Mouse (Mus musculus) intestine, embryonic 16.5 days (tissue): ENCODE measurements at regions not wholly inside any gene's neighbourhood (a gene's known extent, or its start where the extent isn't known, plus 50 kb on each side); places are given as distances from the start of the nearest gene placed in this dataset.

Source experiments
- ATAC-seq: fragments of 200-750 bp; cut with Nextera tagmentation; 2 replicates; pipeline ENCODE4 v1.8.0; 2017; ENCODE audit warnings: moderate TSS enrichment, moderate library complexity
- H3K27ac ChIP-seq: fragments of 300-500 bp; sonication (generic); 2 replicates; pipeline ENCODE4 v1.5.1; 2014; ENCODE audit warnings: mild to moderate bottlenecking, low read length
- H3K27me3 ChIP-seq: fragments of 300-500 bp; sonication (generic); replicated peaks from 2 replicates; pipeline ENCODE4 v1.6.1; 2014; ENCODE audit warnings: low read length, control low read depth, mixed read lengths; ENCODE audit not compliant: control insufficient read depth, insufficient read depth
- H3K36me3 ChIP-seq: fragments of 300-500 bp; sonication (generic); 2 replicates; pipeline ENCODE4 v1.6.1; 2014; ENCODE audit warnings: low read length, control low read depth; ENCODE audit not compliant: control insufficient read depth, insufficient read depth
- H3K4me1 ChIP-seq: fragments of 300-500 bp; sonication (generic); 2 replicates; pipeline ENCODE4 v1.6.1; 2014; ENCODE audit warnings: low read length, control low read depth, mixed read lengths; ENCODE audit not compliant: control insufficient read depth, insufficient read depth
- H3K4me2 ChIP-seq: fragments of 300-500 bp; sonication (generic); 2 replicates; pipeline ENCODE4 v1.6.1; 2014; ENCODE audit warnings: low read depth, low read length, control low read depth
- H3K4me3 ChIP-seq: fragments of 300-500 bp; sonication (generic); 2 replicates; pipeline ENCODE4 v1.5.1; 2014; ENCODE audit warnings: mild to moderate bottlenecking, low read length
- H3K9ac ChIP-seq: fragments of 300-500 bp; sonication (generic); 2 replicates; pipeline ENCODE4 v1.6.1; 2014; ENCODE audit warnings: low read depth, low read length
- H3K9me3 ChIP-seq: fragments of 300-500 bp; sonication (generic); 2 replicates; pipeline ENCODE4 v1.6.1; 2016; ENCODE audit warnings: low read length, control low read depth; ENCODE audit not compliant: control insufficient read depth
- WGBS: fragments of 180-500 bp; shearing (Covaris S2); extraction: QIAGEN DNeasy Blood & Tissue Kit; methylation state at CpG from one replicate; pipeline ENCODE4 v1.1.7; 2014; 5-methylcytosine and 5-hydroxymethylcytosine counted together

DNA sequence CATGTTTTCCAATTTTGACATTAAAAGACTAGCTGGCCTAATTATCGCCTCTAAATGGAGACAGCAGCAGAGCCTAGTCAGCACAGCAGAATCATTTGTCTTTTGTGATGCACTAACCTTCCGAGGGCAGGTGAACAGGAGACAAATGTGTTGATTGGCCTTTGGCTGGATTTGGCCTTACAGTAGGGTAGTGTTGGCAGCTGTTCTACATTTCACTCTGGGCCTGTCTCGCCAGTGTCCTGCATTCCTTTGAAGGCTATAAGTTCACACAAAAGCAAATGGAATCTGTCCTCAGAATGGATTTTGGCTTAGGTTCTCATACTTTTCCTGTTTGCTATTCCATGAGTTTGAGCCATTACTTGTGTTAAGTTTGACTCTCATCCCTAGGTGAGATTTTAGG is 297.9 kb downstream of the C1d start:
- Histone ChIP-seq H3K4me3 (no peak overlapping the region), H3K4me1 (no peaks in the 10 kb centered on the region), H3K9me3 (no peaks in the 10 kb centered on the region), H3K27ac (no peak overlapping the region), H3K4me2 (no peak overlapping the region), H3K27me3 (no peaks in the 10 kb centered on the region), H3K36me3 (no peaks in the 10 kb centered on the region), H3K9ac (no peak overlapping the region)
- ATAC-seq, result no peak
- 61% methylated on average over 3 of the region's 3 CpGs for WGBS

- no peak overlapping the region for H3K9ac ChIP-seq
- 63% methylated on average over 3 of the region's 3 CpGs for WGBS
- H3K9me3 ChIP-seq, result no peaks in the 10 kb centered on the region
These were observed 334.6 kb downstream of the C1d start for GRCm38 (mm10) chr11:17591780-17592487.

GRCm38 (mm10) chr11:17603726-17604493 is 346.5 kb downstream of the C1d start:
- Histone ChIP-seq H3K9me3 (no peaks in the 10 kb centered on the region), H3K4me2 (no peak overlapping the region), H3K27me3 (no peaks in the 10 kb centered on the region), H3K4me3 (no peak overlapping the region), H3K9ac (no peak overlapping the region), H3K27ac (peak overlapping the region; percentile 66; the same call in 1 of the 2 replicates), H3K36me3 (no peaks in the 10 kb centered on the region), H3K4me1 (peaks cover 5% of the 10 kb centered on the region; the same call in 1 of the 2 replicates)
- peak; percentile 75 for ATAC-seq
- 55% methylated on average over 6 of the region's 6 CpGs for WGBS

More at GRCm38 (mm10) chr11:17591780-17592487, 334.6 kb downstream of the C1d start:
- Histone ChIP-seq H3K27me3 (no peaks in the 10 kb centered on the region), H3K27ac (no peak overlapping the region), H3K4me3 (no peak overlapping the region), H3K4me2 (no peak overlapping the region), H3K4me1 (no peaks in the 10 kb centered on the region), H3K36me3 (no peaks in the 10 kb centered on the region)
- ATAC-seq, result no peak

- H3K4me3 ChIP-seq, result no peak overlapping the region
- no peaks in the 10 kb centered on the region for H3K36me3 ChIP-seq
- no peaks in the 10 kb centered on the region for H3K4me1 ChIP-seq
- ATAC-seq, result no peak
- H3K27me3 ChIP-seq, result no peaks in the 10 kb centered on the region
- no peak overlapping the region for H3K27ac ChIP-seq
- 49% methylated on average over 3 of the region's 3 CpGs for WGBS
- H3K9me3 ChIP-seq, result no peaks in the 10 kb centered on the region
- H3K9ac ChIP-seq, result no peak overlapping the region
- H3K4me2 ChIP-seq, result no peak overlapping the region
These were observed 333.0 kb downstream of the Etaa1 start for GRCm38 (mm10) chr11:17620462-17621248.

DNA sequence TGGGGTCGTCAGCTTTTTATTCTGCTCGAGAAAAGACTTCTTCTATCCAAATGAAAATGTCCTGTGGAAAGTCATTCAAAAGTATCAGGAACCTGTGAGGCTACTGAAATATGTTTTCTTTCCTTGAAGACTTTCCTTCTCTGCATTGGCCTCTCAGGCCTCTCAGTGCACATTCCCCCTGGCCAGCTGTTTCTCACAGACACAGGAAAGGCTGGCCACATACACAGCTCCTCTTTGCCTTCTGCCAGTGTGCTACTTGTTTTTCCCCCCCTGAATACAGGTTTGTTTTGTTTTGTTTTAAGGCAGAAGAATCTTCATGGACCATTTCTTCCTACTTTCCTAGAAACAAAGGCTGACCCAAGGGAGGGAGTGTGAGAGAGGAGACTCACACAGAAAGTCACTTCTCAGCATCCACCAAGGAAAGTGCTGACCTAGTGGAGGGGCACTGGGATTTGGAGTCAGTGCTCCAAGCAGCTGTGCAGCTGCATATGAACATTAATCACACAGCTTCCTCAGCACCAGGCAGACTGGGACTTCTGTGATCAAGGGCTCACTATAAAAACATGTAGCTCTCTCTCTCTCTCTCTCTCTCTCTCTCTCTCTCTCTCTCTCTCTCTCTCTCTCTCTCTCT is 324.0 kb downstream of the Etaa1 start:
- 79% methylated on average over 2 of the region's 2 CpGs for WGBS
- Histone ChIP-seq H3K9me3 (no peaks in the 10 kb centered on the region), H3K4me1 (no peaks in the 10 kb centered on the region), H3K4me3 (no peak overlapping the region), H3K27me3 (no peaks in the 10 kb centered on the region), H3K9ac (no peak overlapping the region), H3K27ac (0 out of 2 replicates have a peak overlapping the region, but pooled peaks have one; percentile 9), H3K4me2 (no peak overlapping the region), H3K36me3 (no peaks in the 10 kb centered on the region)
- ATAC-seq, result no peak

DNA sequence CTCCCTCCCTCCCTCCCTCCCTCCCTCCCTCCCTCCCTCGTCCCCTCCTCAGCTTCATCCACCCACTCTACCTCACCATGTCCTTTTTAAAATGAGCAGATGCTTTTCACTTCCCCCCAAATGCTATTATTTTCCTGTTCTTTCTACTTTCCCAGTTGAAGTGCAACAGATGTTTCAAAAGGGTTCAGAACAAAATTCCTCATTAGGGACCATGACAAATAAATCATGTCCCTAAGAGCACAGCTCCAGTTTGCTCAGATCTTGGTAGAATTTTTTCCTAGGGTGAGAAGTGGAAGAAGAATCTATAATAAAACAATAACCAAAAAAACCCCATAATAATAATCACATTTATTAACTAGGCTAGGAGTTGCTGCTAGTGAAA is 323.5 kb downstream of the Etaa1 start:
- Histone ChIP-seq H3K27me3 (no peaks in the 10 kb centered on the region), H3K27ac (no peak overlapping the region), H3K9me3 (no peaks in the 10 kb centered on the region), H3K4me3 (no peak overlapping the region), H3K4me2 (no peak overlapping the region), H3K4me1 (no peaks in the 10 kb centered on the region), H3K36me3 (no peaks in the 10 kb centered on the region), H3K9ac (no peak overlapping the region)
- ATAC-seq, result no peak
- WGBS, result 0% methylated on average over 1 of the region's 1 CpGs

GRCm38 (mm10) chr11:17637158-17637557 is 316.5 kb downstream of the Etaa1 start:
- no peaks in the 10 kb centered on the region for H3K36me3 ChIP-seq
- H3K4me1 ChIP-seq, result no peaks in the 10 kb centered on the region
- H3K9ac ChIP-seq, result no peak overlapping the region
- H3K27me3 ChIP-seq, result no peaks in the 10 kb centered on the region
- no peaks in the 10 kb centered on the region for H3K9me3 ChIP-seq
- H3K4me3 ChIP-seq, result no peak overlapping the region
- 52% methylated on average over 3 of the region's 3 CpGs for WGBS
- ATAC-seq, result no peak
- no peak overlapping the region for H3K4me2 ChIP-seq
- H3K27ac ChIP-seq, result no peak overlapping the region

GRCm38 (mm10) chr11:17639922-17640321 is 313.8 kb downstream of the Etaa1 start:
- Histone ChIP-seq H3K4me2 (no peak overlapping the region), H3K36me3 (no peaks in the 10 kb centered on the region), H3K27ac (no peak overlapping the region), H3K4me3 (no peak overlapping the region), H3K27me3 (no peaks in the 10 kb centered on the region), H3K9me3 (no peaks in the 10 kb centered on the region), H3K9ac (no peak overlapping the region), H3K4me1 (no peaks in the 10 kb centered on the region)
- WGBS, result 69% methylated on average over 7 of the region's 7 CpGs
- no peak for ATAC-seq

DNA sequence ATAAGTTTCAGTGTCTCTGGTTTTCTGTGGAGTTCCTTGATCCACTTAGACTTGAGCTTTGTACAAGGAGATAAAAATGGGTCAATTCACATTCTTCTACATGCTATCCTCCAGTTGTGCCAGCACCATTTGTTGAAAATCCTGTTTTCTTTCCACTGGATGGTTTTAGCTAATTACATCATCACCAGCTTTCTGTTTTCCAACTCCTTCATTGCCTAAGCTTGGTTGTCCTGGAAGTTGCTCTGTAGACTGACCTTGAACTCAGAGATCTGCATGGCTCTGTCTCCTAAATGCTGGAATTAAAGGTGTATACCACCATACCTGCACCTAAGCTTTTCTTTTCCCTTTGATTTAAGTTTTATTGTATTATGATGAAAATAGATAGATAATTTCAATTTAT is 306.2 kb downstream of the Etaa1 start:
- Histone ChIP-seq H3K9ac (no peak overlapping the region), H3K36me3 (no peaks in the 10 kb centered on the region), H3K9me3 (no peaks in the 10 kb centered on the region), H3K4me3 (no peak overlapping the region), H3K27me3 (no peaks in the 10 kb centered on the region), H3K27ac (no peak overlapping the region), H3K4me1 (no peaks in the 10 kb centered on the region), H3K4me2 (no peak overlapping the region)
- no peak for ATAC-seq
